Mouse (Mus musculus): Measurements from ENCODE around the gene Dhx38. TPM values are rescaled to one million over a fixed set of nuclear protein-coding genes. Genes with fewer than 3 reads are reported as not detected.

Gene Dhx38
- polyA plus RNA-seq, 2 experiments from 2014 or later: 11.7 to 26.7 TPM

GRCm38 (mm10) chr8:109544049-109544448, 21.6 kb downstream of the Dhx38 start:
- ATAC-seq: no peak

- no peak for ATAC-seq
Observed at GRCm38 (mm10) chr8:109542748-109543519, 22.7 kb downstream of the Dhx38 start.

- ATAC-seq: no peak
Observed at GRCm38 (mm10) chr8:109542165-109542564, 23.5 kb downstream of the Dhx38 start.

GRCm38 (mm10) chr8:109536703-109537102, 29.0 kb downstream of the Dhx38 start:
- ATAC-seq: no peak

GRCm38 (mm10) chr8:109535140-109535990, 30.3 kb downstream of the Dhx38 start:
- no peak for ATAC-seq

GRCm38 (mm10) chr8:109524008-109524407, 41.7 kb downstream of the Dhx38 start:
- ATAC-seq: no peak

GRCm38 (mm10) chr8:109505560-109505959, 60.1 kb downstream of the Dhx38 start:
- no peak for ATAC-seq

- ATAC-seq: no peak
Observed at GRCm38 (mm10) chr8:109503566-109503965, 62.1 kb downstream of the Dhx38 start.

- no peak for ATAC-seq
Observed at GRCm38 (mm10) chr8:109499009-109499717, 66.5 kb downstream of the Dhx38 start.

Other genes starting within 250 kb of the Dhx38 start
- not detected for gene Pmfbp1, start 71.8 kb downstream of the Dhx38 start, polyA plus RNA-seq (2017; shearing (Covaris generic))
- 10 to 100 TPM; 23.6 to 32.9 TPM for gene Txnl4b, start within 50 bp of the Dhx38 start, polyA plus RNA-seq (2017; shearing (Covaris generic))
- not detected for gene Hp, start 13.3 kb upstream of the Dhx38 start, polyA plus RNA-seq (2017; shearing (Covaris generic))
- gene Dhodh, start 42.8 kb upstream of the Dhx38 start, polyA plus RNA-seq (2017; shearing (Covaris generic)): 10 to 100 TPM; 39.2 to 46.8 TPM
- under 1 TPM; 0.74 to 0.79 TPM for gene Pkd1l3, start 48.7 kb upstream of the Dhx38 start, polyA plus RNA-seq (2017; shearing (Covaris generic))
- 100 to 1,000 TPM; 139 to 163 TPM for gene Ist1, start 127.4 kb upstream of the Dhx38 start, polyA plus RNA-seq (2017; shearing (Covaris generic))
- 1 to 10 TPM; 3.6 to 7.9 TPM for gene Zfp821, start 139.7 kb upstream of the Dhx38 start, polyA plus RNA-seq (2017; shearing (Covaris generic))
- 1 to 10 TPM; 2.3 to 3.8 TPM for gene Atxn1l, start 171.9 kb upstream of the Dhx38 start, polyA plus RNA-seq (2017; shearing (Covaris generic))
- gene Ap1g1, start 212.7 kb upstream of the Dhx38 start, polyA plus RNA-seq (2017; shearing (Covaris generic)): 10 to 100 TPM; 32.7 to 34.3 TPM

All from CD4-positive, CD25-positive, alpha-beta regulatory T cell, adult 4 months (primary cell).